Comparison of ENCODE assay signal across 11 mouse cellular contexts in genomic region chr2:158141690-158142440, GRCm38 (mm10). TPM values are rescaled to one million over a fixed set of nuclear protein-coding genes. Genes with fewer than 3 reads are reported as not detected.
DNase-seq lines count a peak whose midpoint lies in the region; ATAC-seq and TF ChIP-seq lines count a peak whose summit lies in the region.
"Had no signal": no experiment of that assay in that cellular context is flagged by ENCODE, and none has a peak within 500 bp of the region (broad histone marks: within the 10 kb centered on the region; RNA-seq: fewer than 3 reads in every experiment).

No protein-coding gene starts in this region.

- no peaks in the 10 kb centered on the region for H3K9me3 ChIP-seq in forebrain, embryonic 10.5 days
- no peaks in the 10 kb centered on the region for H3K9me3 ChIP-seq in forebrain, embryonic 13.5 days (replicated peaks)
- no peaks in the 10 kb centered on the region for H3K9me3 ChIP-seq in lung, postnatal 0 days (ENCODE audit: low read length)
- H3K9me3 ChIP-seq in hindbrain, embryonic 12.5 days (replicated peaks) = no peaks in the 10 kb centered on the region
- H3K9me3 ChIP-seq: hindbrain, embryonic 15.5 days; neural tube, embryonic 12.5 days had no signal

- no peak for ATAC-seq in forebrain, embryonic 13.5 days
- peak; percentile 29 for ATAC-seq in lung, postnatal 0 days
- ATAC-seq in hindbrain, embryonic 12.5 days (ENCODE audit: low FRiP score) = no peak
- no peak for ATAC-seq in inflammation-experienced regulatory T-cells, adult 6 months

- no peaks in the 10 kb centered on the region for H3K36me3 ChIP-seq in forebrain, embryonic 10.5 days (replicated peaks)
- no peaks in the 10 kb centered on the region for H3K36me3 ChIP-seq in forebrain, embryonic 13.5 days (ENCODE audit: poor library complexity, severe bottlenecking)
- H3K36me3 ChIP-seq in lung, postnatal 0 days (ENCODE audit: insufficient read depth, low read length) = no peaks in the 10 kb centered on the region
- H3K36me3 ChIP-seq in hindbrain, embryonic 12.5 days = no peaks in the 10 kb centered on the region
- H3K36me3 ChIP-seq: hindbrain, embryonic 15.5 days; neural tube, embryonic 12.5 days had no signal

- H3K4me2 ChIP-seq in forebrain, embryonic 13.5 days = no peak overlapping the region
- no peak overlapping the region for H3K4me2 ChIP-seq in lung, postnatal 0 days (replicated peaks; ENCODE audit: low read depth, low read length)
- no peak overlapping the region for H3K4me2 ChIP-seq in hindbrain, embryonic 12.5 days (replicated peaks)
- H3K4me2 ChIP-seq: hindbrain, embryonic 15.5 days; neural tube, embryonic 12.5 days had no signal

- no peak for DNase-seq in forebrain, embryonic 10.5 days (ENCODE audit: extremely low spot score, low spot score)
- peak; percentile 71 to 81 for DNase-seq in heart, postnatal 10 days
- DNase-seq in lung, postnatal 0 days (ENCODE audit: low spot score) = peak; percentile 67
- no peak for DNase-seq in thymus, postnatal 0 days (ENCODE audit: low spot score)
- DNase-seq: cerebellum, adult 11-12 months had no signal

- no peak overlapping the region for H3K9ac ChIP-seq in forebrain, embryonic 13.5 days
- no peak overlapping the region for H3K9ac ChIP-seq in lung, postnatal 0 days (replicated peaks; ENCODE audit: low read depth)
- no peak overlapping the region for H3K9ac ChIP-seq in hindbrain, embryonic 12.5 days
- H3K9ac ChIP-seq: hindbrain, embryonic 15.5 days had no signal

- 84% methylated on average over 7 of the region's 7 CpGs for WGBS in forebrain, embryonic 10.5 days
- 84% methylated on average over 7 of the region's 7 CpGs for WGBS in forebrain, embryonic 13.5 days
- WGBS in bone marrow, adult 2 months = 46% methylated on average over 7 of the region's 7 CpGs
- 48% methylated on average over 7 of the region's 7 CpGs for WGBS in lung, postnatal 0 days
- 88% methylated on average over 7 of the region's 7 CpGs for WGBS in hindbrain, embryonic 12.5 days

- TF ChIP-seq CTCF in bone marrow, adult 2 months (IDR thresholded peaks at IDR 0.05; ENCODE audit: control insufficient read depth, insufficient read depth, low read length) = no peak
- TF ChIP-seq CTCF in lung, postnatal 0 days (IDR thresholded peaks at IDR 0.05) = no peak

- intact Hi-C loops in heart, postnatal 10 days (cut with DNase I) = no loop called here

- H3K4me1 ChIP-seq in forebrain, embryonic 10.5 days = peaks cover 63% of the 10 kb centered on the region
- H3K4me1 ChIP-seq in forebrain, embryonic 13.5 days = peaks cover 28% of the 10 kb centered on the region
- peaks cover 6% of the 10 kb centered on the region; the same call in 1 of the 2 replicates for H3K4me1 ChIP-seq in bone marrow, adult 2 months (ENCODE audit: control insufficient read depth, insufficient read depth, low read length)
- H3K4me1 ChIP-seq in lung, postnatal 0 days (ENCODE audit: insufficient read depth, low read depth, low read length) = peaks cover 50% of the 10 kb centered on the region
- peaks cover 25% of the 10 kb centered on the region for H3K4me1 ChIP-seq in hindbrain, embryonic 12.5 days

- peak overlapping the region; percentile 62 for H3K27ac ChIP-seq in forebrain, embryonic 10.5 days
- no peak overlapping the region for H3K27ac ChIP-seq in forebrain, embryonic 13.5 days
- H3K27ac ChIP-seq in bone marrow, adult 2 months (ENCODE audit: control insufficient read depth, insufficient read depth, low read depth, low read length, poor library complexity) = peak overlapping the region; percentile 81
- H3K27ac ChIP-seq in lung, postnatal 0 days (ENCODE audit: low read length) = peak overlapping the region; percentile 72
- H3K27ac ChIP-seq in hindbrain, embryonic 12.5 days = no peak overlapping the region
- H3K27ac ChIP-seq: hindbrain, embryonic 15.5 days; neural tube, embryonic 12.5 days had no signal

- H3K4me3 ChIP-seq in forebrain, embryonic 10.5 days = no peak overlapping the region
- H3K4me3 ChIP-seq in forebrain, embryonic 13.5 days = no peak overlapping the region
- H3K4me3 ChIP-seq in bone marrow, adult 2 months (replicated peaks; ENCODE audit: control insufficient read depth, low read depth, low read length) = no peak overlapping the region
- H3K4me3 ChIP-seq in lung, postnatal 0 days (ENCODE audit: low read depth, low read length) = no peak overlapping the region
- no peak overlapping the region for H3K4me3 ChIP-seq in hindbrain, embryonic 12.5 days
- H3K4me3 ChIP-seq: hindbrain, embryonic 15.5 days; neural tube, embryonic 12.5 days had no signal

- TF ChIP-seq EP300 in lung, postnatal 0 days (IDR thresholded peaks at IDR 0.05) = peak; percentile 81

- H3K27me3 ChIP-seq in forebrain, embryonic 10.5 days (ENCODE audit: poor library complexity, severe bottlenecking) = peaks cover 41% of the 10 kb centered on the region
- peaks cover 15% of the 10 kb centered on the region for H3K27me3 ChIP-seq in forebrain, embryonic 13.5 days
- no peaks in the 10 kb centered on the region for H3K27me3 ChIP-seq in lung, postnatal 0 days (replicated peaks; ENCODE audit: insufficient read depth, low read length)
- H3K27me3 ChIP-seq in hindbrain, embryonic 12.5 days = peaks cover 18% of the 10 kb centered on the region

- TF ChIP-seq POLR2A in bone marrow, adult 2 months (IDR thresholded peaks at IDR 0.05; ENCODE audit: borderline replicate concordance, control insufficient read depth, low read depth, low read length) = no peak

RNA-seq across cellular contexts. Expression of gene Tgm2, which starts 4.4 kb away (rescaled TPM):
- 6.3 and 7.2 TPM in 2 replicates for polyA plus RNA-seq in forebrain, embryonic 10.5 days (2016; fragmentation: Nextera tagmentation; extraction: Ambion mirVana)
- 3.9 and 4.7 TPM in 2 replicates for polyA plus RNA-seq in forebrain, embryonic 13.5 days (2015; fragmentation: Nextera tagmentation; extraction: Ambion mirVana)
- polyA plus RNA-seq in bone marrow, adult 2 months (2011; ENCODE audit: insufficient read depth, insufficient read length, low replicate concordance, missing spikeins) = 13.9 and 19.0 TPM in 2 replicates
- 100 to 1,000 TPM; 162 to 208 TPM for total RNA-seq in heart, postnatal 10 days (2021)
- 97.0 TPM in 2 replicates for polyA plus RNA-seq in lung, postnatal 0 days (2015; fragmentation: Nextera tagmentation; extraction: Ambion mirVana)
- polyA plus RNA-seq in thymus, postnatal 0 days (2015; fragmentation: Nextera tagmentation; extraction: Ambion mirVana) = 8.5 and 9.0 TPM in 2 replicates
- 9.9 and 11.1 TPM in 2 replicates for polyA plus RNA-seq in hindbrain, embryonic 12.5 days (2016; fragmentation: Nextera tagmentation; extraction: Ambion mirVana)
- polyA plus RNA-seq in inflammation-experienced regulatory T-cells, adult 6 months (2017; shearing (Covaris generic)) = 1 to 10 TPM; 1.2 to 2.6 (median 2.1) TPM

Comparison
In these comparisons a context has a peak if more than half of its experiments do, and no peak if none do; other contexts are left out.
1. H3K27ac ChIP-seq: peak in forebrain, embryonic 10.5 days (single experiment), bone marrow, adult 2 months (single experiment) and lung, postnatal 0 days (single experiment); none in forebrain, embryonic 13.5 days (single experiment) and hindbrain, embryonic 12.5 days (single experiment).
2. DNase-seq: peak in heart, postnatal 10 days (2 of 2) and lung, postnatal 0 days (single experiment); none in forebrain, embryonic 10.5 days (single experiment) and thymus, postnatal 0 days (single experiment).